Mouse (Mus musculus) spleen, adult 2 months (tissue): ENCODE results near the gene Plp2. TPM values are rescaled to one million over a fixed set of nuclear protein-coding genes. Genes with fewer than 3 reads are reported as not detected.

Source experiments
- DNase-seq, 2 experiments: peaks; one replicate each; pipeline versions ENCODE4 v3.0.0 to v3.0.0-alpha.2; 2012 to 2021; ENCODE audit warnings: low spot score in 2 of 2, low read depth in 1 of 2
- H3K27ac ChIP-seq: fragments of 200-500 bp; 2 replicates; pipeline ENCODE4 v1.5.1; 2012; ENCODE audit warnings: low read length, inconsistent platforms; ENCODE audit not compliant: insufficient read depth
- H3K27me3 ChIP-seq: fragments of 200-500 bp; 2 replicates; pipeline ENCODE4 v1.6.1; 2012; ENCODE audit warnings: mild to moderate bottlenecking, moderate library complexity, low read length, inconsistent platforms; ENCODE audit not compliant: control insufficient read depth, insufficient read depth
- H3K36me3 ChIP-seq: fragments of 200-500 bp; 2 replicates; pipeline ENCODE4 v1.6.1; 2012; ENCODE audit warnings: mild to moderate bottlenecking, low read length, inconsistent platforms; ENCODE audit not compliant: control insufficient read depth, insufficient read depth
- H3K4me1 ChIP-seq: fragments of 200-500 bp; 2 replicates; pipeline ENCODE4 v1.6.1; 2011; ENCODE audit warnings: inconsistent platforms; ENCODE audit not compliant: control insufficient read depth, insufficient read depth, insufficient read length
- H3K4me3 ChIP-seq: fragments of 200-500 bp; 2 replicates; pipeline ENCODE4 v1.5.1; 2011; ENCODE audit warnings: mild to moderate bottlenecking, inconsistent platforms; ENCODE audit not compliant: insufficient read depth, insufficient read length; ENCODE audit errors: extremely low read depth
- CTCF ChIP-seq: fragments of 200-500 bp; IDR thresholded peaks from 2 replicates; pipeline ENCODE4 v1.5.1; 2011; ENCODE audit warnings: mild to moderate bottlenecking, inconsistent platforms; ENCODE audit not compliant: insufficient read depth, insufficient read length, insufficient replicate concordance; ENCODE audit errors: extremely low read depth
- POLR2A ChIP-seq: fragments of 200-500 bp; IDR thresholded peaks from 2 replicates; pipeline ENCODE4 v1.6.1; 2011; ENCODE audit warnings: low read depth, low read length, inconsistent platforms
- WGBS: fragments of 180-500 bp; shearing (Covaris S2); methylation state at CpG from one replicate; pipeline ENCODE4 v1.1.7; 2018; 5-methylcytosine and 5-hydroxymethylcytosine counted together
- polyA plus RNA-seq: library from polyadenylated mRNA; depleted of rRNA; stranded (reverse); fragments of >200 nt; gene quantifications from 2 replicates; pipeline ENCODE4 v1.2.3, GENCODE M21; 2012; rRNA removed

The Plp2 gene
- polyA plus RNA-seq, 1 experiment, result 90.0 TPM

GRCm38 (mm10) chrX:7640785-7641184 lies 30.4 kb downstream of the Plp2 start:
- no peaks in the 10 kb centered on the region for H3K27me3 ChIP-seq
- no peak for TF ChIP-seq POLR2A
- TF ChIP-seq CTCF, result no peak
- 47% methylated on average over 12 of the region's 12 CpGs for WGBS
- DNase-seq, result no peak
- no peaks in the 10 kb centered on the region for H3K36me3 ChIP-seq
- H3K4me1 ChIP-seq, result no peaks in the 10 kb centered on the region
- no peak overlapping the region for H3K27ac ChIP-seq
- H3K4me3 ChIP-seq, result no peak overlapping the region

DNA sequence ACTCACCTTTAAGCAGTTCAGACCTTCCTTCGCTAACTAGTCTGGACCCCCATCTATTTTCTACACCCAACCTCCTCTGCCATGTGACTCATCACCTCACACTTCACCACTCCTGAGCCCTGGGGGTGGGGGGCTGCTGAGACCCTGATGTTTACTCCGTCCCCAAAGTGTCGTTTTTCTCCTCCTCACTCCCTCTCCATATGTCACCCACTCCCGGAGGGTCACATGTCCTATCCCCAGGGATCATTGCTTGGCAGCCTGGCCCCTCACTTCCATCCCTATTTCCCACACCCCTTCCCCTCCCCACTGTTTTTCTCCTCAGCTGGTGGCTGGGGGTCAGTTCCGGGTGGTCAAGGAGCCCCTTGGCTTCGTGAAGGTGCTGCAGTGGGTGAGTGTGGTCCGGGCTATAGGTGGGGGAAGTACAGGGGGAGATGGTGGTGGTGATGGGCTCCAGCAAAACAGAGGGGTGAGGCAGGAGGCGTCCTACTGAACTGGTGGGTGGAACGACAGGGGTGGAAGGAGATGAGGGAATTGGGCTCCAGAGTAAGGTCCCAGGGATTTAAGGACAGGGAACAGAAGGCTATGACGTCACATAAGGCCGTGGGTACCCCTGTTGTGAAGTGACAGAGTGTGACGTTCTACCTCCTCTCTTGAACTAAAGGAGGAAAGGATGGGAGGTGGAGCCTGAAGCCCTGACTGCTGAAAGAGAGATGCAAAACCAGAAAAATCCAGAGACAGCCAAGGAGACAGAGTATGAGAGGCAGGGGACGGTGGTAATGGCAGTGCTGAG lies 31.5 kb downstream of the Plp2 start:
- no peak overlapping the region for H3K27ac ChIP-seq
- no peaks in the 10 kb centered on the region for H3K4me1 ChIP-seq
- no peak overlapping the region for H3K4me3 ChIP-seq
- DNase-seq, result no peak
- H3K27me3 ChIP-seq, result no peaks in the 10 kb centered on the region
- WGBS, result 28% methylated on average over 13 of the region's 13 CpGs
- no peaks in the 10 kb centered on the region for H3K36me3 ChIP-seq
- TF ChIP-seq POLR2A (no peak), CTCF (no peak)

DNA sequence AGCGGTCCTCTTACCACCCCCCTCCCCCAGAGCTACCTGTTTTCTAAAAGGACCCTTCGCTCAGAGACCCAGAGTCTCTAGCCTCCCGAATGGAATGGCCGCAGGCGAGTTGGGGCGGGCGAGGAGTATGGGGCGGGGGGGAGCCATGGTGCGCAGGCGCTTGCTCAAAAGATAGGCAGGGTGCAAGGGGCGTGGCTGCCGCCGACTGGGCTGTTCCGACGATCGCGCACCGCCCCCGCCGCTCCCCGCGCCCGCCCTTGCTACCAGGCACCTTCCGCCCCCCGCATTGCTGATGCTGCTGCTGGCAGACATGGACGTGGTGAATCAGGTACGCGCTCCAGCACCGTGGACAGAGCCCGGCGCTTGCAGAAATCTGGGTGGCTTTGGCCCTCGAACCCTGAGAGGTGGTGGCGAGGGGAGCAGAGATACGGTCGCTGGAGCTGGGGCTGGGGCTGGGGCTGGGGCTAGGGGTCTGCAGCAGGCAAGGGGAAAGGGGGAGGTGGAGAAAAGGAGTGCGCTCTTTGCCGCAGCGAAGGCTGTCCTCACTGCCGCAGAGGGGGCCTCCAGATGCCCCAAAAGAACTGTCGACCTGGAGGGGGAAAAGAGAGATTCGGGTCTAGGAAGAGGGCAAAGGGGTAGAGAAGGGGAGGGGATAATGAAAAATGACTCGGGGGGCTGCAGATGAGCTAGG lies 32.6 kb downstream of the Plp2 start, which contains the start of gene Syp:
Gene Syp (plus strand): TSS at position 71 of the 691 bp plus-strand sequence.
- H3K27me3 ChIP-seq, result no peaks in the 10 kb centered on the region
- DNase-seq, result peak; percentile 47 to 67
- H3K4me1 ChIP-seq, result no peaks in the 10 kb centered on the region
- TF ChIP-seq CTCF, result no peak
- no peak for TF ChIP-seq POLR2A
- 30% methylated on average over 41 of the region's 42 CpGs for WGBS
- H3K36me3 ChIP-seq, result no peaks in the 10 kb centered on the region
- H3K27ac ChIP-seq, result no peak within 1 kb of the TSS
- H3K4me3 ChIP-seq, result peak within 1 kb of the TSS; percentile 42; the same call in 1 of the 2 replicates

DNA sequence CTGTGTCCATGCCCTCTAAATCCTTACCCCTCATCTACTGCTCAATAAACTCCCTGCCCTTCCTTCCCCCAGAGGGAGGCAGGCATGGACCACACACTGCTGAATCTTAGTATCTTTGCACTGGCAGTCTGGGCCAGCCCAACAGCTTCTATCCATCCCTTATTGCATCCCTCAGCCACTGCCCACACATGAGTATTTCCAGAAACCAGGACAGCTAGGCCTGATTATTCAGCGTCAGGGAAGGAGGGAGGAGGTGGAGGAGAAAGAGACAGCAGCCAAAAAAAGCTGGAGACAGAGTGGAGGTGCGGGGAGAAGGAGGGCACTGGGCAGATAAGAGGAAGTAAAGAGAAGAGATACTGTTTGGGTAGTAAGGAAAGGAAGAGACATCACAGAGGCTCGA lies 36.1 kb downstream of the Plp2 start:
- no peak for DNase-seq
- Histone ChIP-seq H3K27ac (no peak overlapping the region), H3K4me3 (no peak overlapping the region), H3K27me3 (no peaks in the 10 kb centered on the region), H3K36me3 (no peaks in the 10 kb centered on the region), H3K4me1 (no peaks in the 10 kb centered on the region)
- WGBS, result 64% methylated on average over 3 of the region's 3 CpGs
- TF ChIP-seq CTCF, result no peak
- no peak for TF ChIP-seq POLR2A

DNA sequence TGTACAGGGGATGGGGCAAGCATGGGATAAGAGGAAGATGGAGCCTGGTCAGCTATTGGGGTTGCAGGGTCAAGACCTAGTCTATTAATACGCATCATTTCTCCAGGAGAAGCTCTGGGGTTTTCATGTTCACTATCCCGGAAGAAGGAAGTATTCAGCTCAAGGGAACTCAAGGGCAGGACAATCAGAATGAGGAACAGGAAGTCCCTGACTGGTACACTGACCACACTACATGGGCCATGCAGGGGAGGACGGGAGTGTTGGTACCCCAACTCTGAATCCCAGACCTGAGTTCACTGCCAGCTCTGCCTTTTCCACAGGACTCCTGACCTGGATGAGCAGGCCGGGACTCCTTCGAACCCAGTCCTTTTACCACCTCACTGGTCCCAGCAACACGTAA lies 38.6 kb downstream of the Plp2 start:
- Histone ChIP-seq H3K27me3 (no peaks in the 10 kb centered on the region), H3K36me3 (no peaks in the 10 kb centered on the region), H3K4me1 (no peaks in the 10 kb centered on the region), H3K27ac (no peak overlapping the region), H3K4me3 (no peak overlapping the region)
- DNase-seq, result no peak
- WGBS, result 74% methylated on average over 6 of the region's 6 CpGs
- TF ChIP-seq POLR2A (no peak), CTCF (no peak)

Other genes starting within 250 kb of the Plp2 start
- gene Foxp3, start 97.7 kb downstream of the Plp2 start, polyA plus RNA-seq, result 5.7 and 10.5 TPM in 2 replicates
- 4.0 and 6.8 TPM in 2 replicates for gene Ppp1r3f, start 97.1 kb downstream of the Plp2 start, polyA plus RNA-seq
- gene Ccdc22, start 65.9 kb downstream of the Plp2 start, polyA plus RNA-seq, result 15.1 and 19.9 TPM in 2 replicates
- gene Cacna1f, start 64.3 kb downstream of the Plp2 start, polyA plus RNA-seq, result 0.07 and 0.09 TPM in 2 replicates
- gene Syp, start 32.9 kb downstream of the Plp2 start, polyA plus RNA-seq, result 2.4 and 3.2 TPM in 2 replicates
- gene Prickle3, start 14.1 kb downstream of the Plp2 start, polyA plus RNA-seq, result 27.1 and 30.6 TPM in 2 replicates
- 0.29 and 0.52 TPM in 2 replicates for gene Magix, start 9.9 kb upstream of the Plp2 start, polyA plus RNA-seq
- gene Gpkow, start 25.7 kb upstream of the Plp2 start, polyA plus RNA-seq, result 6.1 and 6.2 TPM in 2 replicates
- gene Wdr45, start 42.9 kb upstream of the Plp2 start, polyA plus RNA-seq, result 38.4 and 41.7 TPM in 2 replicates
- 0.13 and 0.75 TPM in 2 replicates for gene Gm45208, start 50.9 kb upstream of the Plp2 start, polyA plus RNA-seq
- 26.0 and 33.7 TPM in 2 replicates for gene Praf2, start 57.0 kb upstream of the Plp2 start, polyA plus RNA-seq
- gene Ccdc120, start 79.5 kb upstream of the Plp2 start, polyA plus RNA-seq, result 1.6 and 1.7 TPM in 2 replicates
- gene Tfe3, start 91.2 kb upstream of the Plp2 start, polyA plus RNA-seq, result 23.3 and 24.6 TPM in 2 replicates
- gene Gripap1, start 118.4 kb upstream of the Plp2 start, polyA plus RNA-seq, result 53.3 and 53.9 TPM in 2 replicates
- 1.4 and 1.6 TPM in 2 replicates for gene Kcnd1, start 150.9 kb upstream of the Plp2 start, polyA plus RNA-seq
- gene Otud5, start 170.0 kb upstream of the Plp2 start, polyA plus RNA-seq, result 54.8 and 61.6 TPM in 2 replicates
- gene Pim2, start 206.9 kb upstream of the Plp2 start, polyA plus RNA-seq, result 40.1 and 75.0 TPM in 2 replicates
- 34.7 and 49.5 TPM in 2 replicates for gene Slc35a2, start 212.6 kb upstream of the Plp2 start, polyA plus RNA-seq
- gene Pqbp1, start 227.9 kb upstream of the Plp2 start, polyA plus RNA-seq, result 79.1 and 83.1 TPM in 2 replicates
- 36.2 and 39.2 TPM in 2 replicates for gene Timm17b, start 228.0 kb upstream of the Plp2 start, polyA plus RNA-seq
- not detected in 2 replicates for gene Gm10491, start 236.4 kb upstream of the Plp2 start, polyA plus RNA-seq
- gene Gm10490, start 238.2 kb upstream of the Plp2 start, polyA plus RNA-seq, result not detected in 2 replicates
- 0.15 and 0.16 TPM in 2 replicates for gene Pcsk1n, start 248.4 kb upstream of the Plp2 start, polyA plus RNA-seq